Mouse (Mus musculus): ENCODE results near the gene Nol11. TPM values are rescaled to one million over a fixed set of nuclear protein-coding genes. Genes with fewer than 3 reads are reported as not detected.

The Nol11 gene
- total RNA-seq, 2 experiments from 2014 or later: 13.8 to 16.3 TPM

Other genes with a start within 250 kb of the Nol11 start
- gene Kpna2, start 189.8 kb downstream of the Nol11 start, total RNA-seq (2021): 10 to 100 TPM; 24.1 to 27.6 TPM
- 1 to 10 TPM; 2.5 to 3.0 TPM for gene 1810010H24Rik, start 163.7 kb downstream of the Nol11 start, total RNA-seq (2021)
- 10 to 100 TPM; 25.5 to 35.1 TPM for gene Bptf, start 57.3 kb downstream of the Nol11 start, total RNA-seq (2021)